Mouse (Mus musculus): ENCODE data around the gene Efna4. TPM values are rescaled to one million over a fixed set of nuclear protein-coding genes. Genes with fewer than 3 reads are reported as not detected.

The Efna4 gene
- polyA plus RNA-seq (2015; fragmentation: Illumina TruSeq; extraction: RNeasy Lipid Tissue Mini Kit (QIAGEN cat#74804); ENCODE audit: insufficient read depth, low replicate concordance) = not detected

GRCm38 (mm10) chr3:89337721-89338578 lies at the start of gene Efna4:
TSS of gene Efna4 (minus strand) at chr3:89338028.

GRCm38 (mm10) chr3:89365153-89365485 lies 27.3 kb upstream of the Efna4 start, which contains the start of gene Dcst1:
TSS of gene Dcst1 (minus strand) at chr3:89365253.

DNA sequence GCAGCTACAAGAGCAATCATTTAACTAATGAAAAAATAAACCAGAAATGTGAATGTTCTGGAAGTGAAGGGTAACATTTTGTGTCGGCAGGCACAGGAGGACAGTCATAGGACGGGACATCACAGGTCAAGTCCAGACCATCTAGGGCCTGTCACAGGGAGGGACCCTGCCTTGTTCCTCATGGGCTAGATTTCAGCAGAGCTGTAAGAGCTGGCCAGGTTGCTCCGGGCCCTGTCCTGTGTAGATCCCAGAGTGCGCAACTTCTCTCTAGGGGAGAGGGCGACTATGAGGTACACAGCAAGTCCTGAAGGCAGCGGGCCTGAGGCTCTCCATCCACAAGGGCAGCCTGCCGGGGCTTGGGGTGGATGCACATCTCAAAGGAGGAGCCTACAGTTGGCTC lies 23.8 kb upstream of the Efna4 start, which contains the start of gene Dcst2:
Gene Dcst2, plus strand, starts transcription at position 301 of the 400 bp plus-strand sequence.

DNA sequence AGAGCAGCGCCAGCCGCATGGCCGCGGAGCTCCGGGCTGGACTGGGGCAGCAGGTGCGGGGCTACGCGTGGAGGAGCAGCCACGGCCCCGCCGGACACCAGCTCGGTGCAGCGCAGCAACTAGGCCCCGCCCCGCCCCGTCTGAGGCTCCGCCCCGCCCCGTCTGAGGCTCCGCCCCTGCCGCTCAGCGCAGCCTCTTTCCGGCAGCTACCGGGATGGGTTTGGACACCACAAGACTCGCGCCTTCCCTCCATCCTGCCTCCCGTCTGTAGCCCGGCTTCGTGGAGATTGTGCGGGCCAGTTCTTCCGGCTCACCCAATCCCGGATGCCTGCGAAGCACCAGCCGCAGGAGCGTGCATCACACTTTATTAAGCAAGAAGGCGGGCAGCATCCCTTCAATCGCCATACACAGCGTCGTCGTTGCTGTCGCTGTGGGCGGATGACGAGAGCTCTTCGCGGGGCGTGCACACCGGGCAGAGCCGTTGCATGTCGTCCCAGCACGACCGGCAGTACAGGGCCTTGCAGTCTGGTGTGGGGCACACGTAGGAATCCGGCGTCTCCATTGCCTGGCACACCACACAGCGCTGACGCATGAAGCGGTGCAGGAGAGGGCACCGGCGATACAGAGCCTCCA lies 12.2 kb upstream of the Efna4 start, which contains the start of gene Adam15:
Gene Adam15, minus strand, starts transcription at position 128 of the 633 bp plus-strand sequence.

DNA sequence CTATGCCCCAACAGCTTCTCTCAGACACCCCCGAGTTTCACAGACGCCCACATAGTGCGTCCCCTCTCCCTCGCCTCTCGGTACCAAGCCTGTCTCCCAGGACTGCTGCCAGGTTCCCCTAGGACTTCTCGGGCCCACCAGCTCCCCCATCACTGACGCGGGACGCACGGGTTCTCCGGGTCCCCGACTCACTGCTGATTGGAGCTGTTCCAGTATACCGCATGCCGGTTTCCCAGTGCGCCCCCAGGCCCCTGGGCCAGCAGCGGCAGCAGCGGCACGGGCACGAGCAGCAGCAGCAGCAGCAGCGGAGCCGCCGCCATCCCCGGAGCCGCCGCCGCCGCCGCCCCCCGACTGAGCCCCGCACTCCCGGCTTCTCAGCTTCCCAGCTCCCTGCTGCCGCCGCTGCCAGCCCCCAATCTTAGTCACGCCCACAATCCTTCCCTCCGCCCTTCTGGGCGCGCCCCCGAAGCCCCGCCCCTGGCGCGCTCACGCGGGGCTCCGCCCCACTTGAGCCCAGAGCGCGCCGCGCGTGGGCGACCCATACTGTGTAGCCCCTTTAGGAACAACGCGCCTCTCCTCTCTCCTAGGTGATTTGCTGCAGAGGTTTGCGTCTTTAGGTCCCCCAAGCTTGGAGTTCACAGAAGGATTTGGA lies 15.2 kb downstream of the Efna4 start, which contains the start of gene Efna3:
Gene Efna3, minus strand, starts transcription at position 452 of the 652 bp plus-strand sequence.

Other genes with a start within 250 kb of the Efna4 start
- gene Rusc1, start 244.7 kb downstream of the Efna4 start, polyA plus RNA-seq (2015; fragmentation: Illumina TruSeq; extraction: RNeasy Lipid Tissue Mini Kit (QIAGEN cat#74804); ENCODE audit: insufficient read depth, low replicate concordance) = 22.4 TPM
- not detected for gene Gm43738, start 236.9 kb downstream of the Efna4 start, polyA plus RNA-seq (2015; fragmentation: Illumina TruSeq; extraction: RNeasy Lipid Tissue Mini Kit (QIAGEN cat#74804); ENCODE audit: insufficient read depth, low replicate concordance)
- 37.3 TPM for gene Fdps, start 236.1 kb downstream of the Efna4 start, polyA plus RNA-seq (2015; fragmentation: Illumina TruSeq; extraction: RNeasy Lipid Tissue Mini Kit (QIAGEN cat#74804); ENCODE audit: insufficient read depth, low replicate concordance)
- 1.8 TPM for gene Pklr, start 201.9 kb downstream of the Efna4 start, polyA plus RNA-seq (2015; fragmentation: Illumina TruSeq; extraction: RNeasy Lipid Tissue Mini Kit (QIAGEN cat#74804); ENCODE audit: insufficient read depth, low replicate concordance)
- gene Hcn3, start 177.8 kb downstream of the Efna4 start, polyA plus RNA-seq (2015; fragmentation: Illumina TruSeq; extraction: RNeasy Lipid Tissue Mini Kit (QIAGEN cat#74804); ENCODE audit: insufficient read depth, low replicate concordance) = 0.23 TPM
- gene Clk2, start 173.2 kb downstream of the Efna4 start, polyA plus RNA-seq (2015; fragmentation: Illumina TruSeq; extraction: RNeasy Lipid Tissue Mini Kit (QIAGEN cat#74804); ENCODE audit: insufficient read depth, low replicate concordance) = 91.6 TPM
- 49.7 TPM for gene Scamp3, start 160.6 kb downstream of the Efna4 start, polyA plus RNA-seq (2015; fragmentation: Illumina TruSeq; extraction: RNeasy Lipid Tissue Mini Kit (QIAGEN cat#74804); ENCODE audit: insufficient read depth, low replicate concordance)
- gene Fam189b, start 154.9 kb downstream of the Efna4 start, polyA plus RNA-seq (2015; fragmentation: Illumina TruSeq; extraction: RNeasy Lipid Tissue Mini Kit (QIAGEN cat#74804); ENCODE audit: insufficient read depth, low replicate concordance) = 19.3 TPM
- gene Gba, start 135.1 kb downstream of the Efna4 start, polyA plus RNA-seq (2015; fragmentation: Illumina TruSeq; extraction: RNeasy Lipid Tissue Mini Kit (QIAGEN cat#74804); ENCODE audit: insufficient read depth, low replicate concordance) = 71.7 TPM
- 2.9 TPM for gene Thbs3, start 122.8 kb downstream of the Efna4 start, polyA plus RNA-seq (2015; fragmentation: Illumina TruSeq; extraction: RNeasy Lipid Tissue Mini Kit (QIAGEN cat#74804); ENCODE audit: insufficient read depth, low replicate concordance)
- 58.4 TPM for gene Mtx1, start 110.9 kb downstream of the Efna4 start, polyA plus RNA-seq (2015; fragmentation: Illumina TruSeq; extraction: RNeasy Lipid Tissue Mini Kit (QIAGEN cat#74804); ENCODE audit: insufficient read depth, low replicate concordance)
- 0.52 TPM for gene Muc1, start 109.0 kb downstream of the Efna4 start, polyA plus RNA-seq (2015; fragmentation: Illumina TruSeq; extraction: RNeasy Lipid Tissue Mini Kit (QIAGEN cat#74804); ENCODE audit: insufficient read depth, low replicate concordance)
- gene Krtcap2, start 92.1 kb downstream of the Efna4 start, polyA plus RNA-seq (2015; fragmentation: Illumina TruSeq; extraction: RNeasy Lipid Tissue Mini Kit (QIAGEN cat#74804); ENCODE audit: insufficient read depth, low replicate concordance) = 83.8 TPM
- gene Trim46, start 91.7 kb downstream of the Efna4 start, polyA plus RNA-seq (2015; fragmentation: Illumina TruSeq; extraction: RNeasy Lipid Tissue Mini Kit (QIAGEN cat#74804); ENCODE audit: insufficient read depth, low replicate concordance) = 0.54 TPM
- gene Dpm3, start 78.7 kb downstream of the Efna4 start, polyA plus RNA-seq (2015; fragmentation: Illumina TruSeq; extraction: RNeasy Lipid Tissue Mini Kit (QIAGEN cat#74804); ENCODE audit: insufficient read depth, low replicate concordance) = 3.5 TPM
- 93.1 TPM for gene Slc50a1, start 67.5 kb downstream of the Efna4 start, polyA plus RNA-seq (2015; fragmentation: Illumina TruSeq; extraction: RNeasy Lipid Tissue Mini Kit (QIAGEN cat#74804); ENCODE audit: insufficient read depth, low replicate concordance)
- 3.6 TPM for gene Efna1, start 56.9 kb downstream of the Efna4 start, polyA plus RNA-seq (2015; fragmentation: Illumina TruSeq; extraction: RNeasy Lipid Tissue Mini Kit (QIAGEN cat#74804); ENCODE audit: insufficient read depth, low replicate concordance)
- not detected for gene Efna3, start 15.1 kb downstream of the Efna4 start, polyA plus RNA-seq (2015; fragmentation: Illumina TruSeq; extraction: RNeasy Lipid Tissue Mini Kit (QIAGEN cat#74804); ENCODE audit: insufficient read depth, low replicate concordance)
- 18.7 TPM for gene Adam15, start 12.0 kb upstream of the Efna4 start, polyA plus RNA-seq (2015; fragmentation: Illumina TruSeq; extraction: RNeasy Lipid Tissue Mini Kit (QIAGEN cat#74804); ENCODE audit: insufficient read depth, low replicate concordance)
- 0.36 TPM for gene Dcst2, start 23.9 kb upstream of the Efna4 start, polyA plus RNA-seq (2015; fragmentation: Illumina TruSeq; extraction: RNeasy Lipid Tissue Mini Kit (QIAGEN cat#74804); ENCODE audit: insufficient read depth, low replicate concordance)
- 0.44 TPM for gene Dcst1, start 27.2 kb upstream of the Efna4 start, polyA plus RNA-seq (2015; fragmentation: Illumina TruSeq; extraction: RNeasy Lipid Tissue Mini Kit (QIAGEN cat#74804); ENCODE audit: insufficient read depth, low replicate concordance)
- gene Zbtb7b, start 56.7 kb upstream of the Efna4 start, polyA plus RNA-seq (2015; fragmentation: Illumina TruSeq; extraction: RNeasy Lipid Tissue Mini Kit (QIAGEN cat#74804); ENCODE audit: insufficient read depth, low replicate concordance) = 14.7 TPM
- 5.6 TPM for gene Lenep, start 64.8 kb upstream of the Efna4 start, polyA plus RNA-seq (2015; fragmentation: Illumina TruSeq; extraction: RNeasy Lipid Tissue Mini Kit (QIAGEN cat#74804); ENCODE audit: insufficient read depth, low replicate concordance)
- 16.6 TPM for gene Flad1, start 73.8 kb upstream of the Efna4 start, polyA plus RNA-seq (2015; fragmentation: Illumina TruSeq; extraction: RNeasy Lipid Tissue Mini Kit (QIAGEN cat#74804); ENCODE audit: insufficient read depth, low replicate concordance)
- gene Cks1b, start 80.4 kb upstream of the Efna4 start, polyA plus RNA-seq (2015; fragmentation: Illumina TruSeq; extraction: RNeasy Lipid Tissue Mini Kit (QIAGEN cat#74804); ENCODE audit: insufficient read depth, low replicate concordance) = 31.1 TPM
- 56.3 TPM for gene Shc1, start 80.4 kb upstream of the Efna4 start, polyA plus RNA-seq (2015; fragmentation: Illumina TruSeq; extraction: RNeasy Lipid Tissue Mini Kit (QIAGEN cat#74804); ENCODE audit: insufficient read depth, low replicate concordance)
- gene Pygo2, start 92.2 kb upstream of the Efna4 start, polyA plus RNA-seq (2015; fragmentation: Illumina TruSeq; extraction: RNeasy Lipid Tissue Mini Kit (QIAGEN cat#74804); ENCODE audit: insufficient read depth, low replicate concordance) = 34.0 TPM
- 51.6 TPM for gene Pbxip1, start 98.7 kb upstream of the Efna4 start, polyA plus RNA-seq (2015; fragmentation: Illumina TruSeq; extraction: RNeasy Lipid Tissue Mini Kit (QIAGEN cat#74804); ENCODE audit: insufficient read depth, low replicate concordance)
- gene Pmvk, start 116.5 kb upstream of the Efna4 start, polyA plus RNA-seq (2015; fragmentation: Illumina TruSeq; extraction: RNeasy Lipid Tissue Mini Kit (QIAGEN cat#74804); ENCODE audit: insufficient read depth, low replicate concordance) = 16.0 TPM
- gene Kcnn3, start 182.1 kb upstream of the Efna4 start, polyA plus RNA-seq (2015; fragmentation: Illumina TruSeq; extraction: RNeasy Lipid Tissue Mini Kit (QIAGEN cat#74804); ENCODE audit: insufficient read depth, low replicate concordance) = 0.35 TPM